Mouse (Mus musculus): ENCODE measurements around the gene Mylk3.

Mylk3 gene

GRCm38 (mm10) chr8:85381926-85382325 lies 4.2 kb downstream of the Mylk3 start:
- no peak for DNase-seq (ENCODE audit: low spot score in 2 of 2)

- DNase-seq (ENCODE audit: low spot score in 2 of 2) = no peak
These were observed 5.3 kb downstream of the Mylk3 start for GRCm38 (mm10) chr8:85380824-85381209.

- DNase-seq (ENCODE audit: low spot score in 2 of 2) = no peak
These were observed 5.9 kb downstream of the Mylk3 start for GRCm38 (mm10) chr8:85380123-85380823.

- no peak for DNase-seq (ENCODE audit: low spot score in 2 of 2)
These were observed 6.9 kb downstream of the Mylk3 start for GRCm38 (mm10) chr8:85379142-85379781.

GRCm38 (mm10) chr8:85376516-85376915 lies 9.6 kb downstream of the Mylk3 start:
- no peak for DNase-seq (ENCODE audit: low spot score in 2 of 2)

- DNase-seq (ENCODE audit: low spot score in 2 of 2) = no peak
These were observed 11.9 kb downstream of the Mylk3 start for GRCm38 (mm10) chr8:85374286-85374685.

- no peak for DNase-seq (ENCODE audit: low spot score in 2 of 2)
These were observed 12.6 kb downstream of the Mylk3 start for GRCm38 (mm10) chr8:85373435-85374039.

- DNase-seq (ENCODE audit: low spot score in 2 of 2) = no peak
These were observed 13.7 kb downstream of the Mylk3 start for GRCm38 (mm10) chr8:85372465-85372839.

GRCm38 (mm10) chr8:85371736-85372464 lies 14.2 kb downstream of the Mylk3 start:
- no peak for DNase-seq (ENCODE audit: low spot score in 2 of 2)

- no peak for DNase-seq (ENCODE audit: low spot score in 2 of 2)
These were observed 21.0 kb downstream of the Mylk3 start for GRCm38 (mm10) chr8:85365176-85365575.

- DNase-seq (ENCODE audit: low spot score in 2 of 2) = no peak
These were observed 21.5 kb downstream of the Mylk3 start for GRCm38 (mm10) chr8:85364628-85365027.

GRCm38 (mm10) chr8:85363406-85363805 lies 22.7 kb downstream of the Mylk3 start:
- no peak for DNase-seq (ENCODE audit: low spot score in 2 of 2)

GRCm38 (mm10) chr8:85362211-85362610 lies 23.9 kb downstream of the Mylk3 start:
- DNase-seq (ENCODE audit: low spot score in 2 of 2) = no peak

GRCm38 (mm10) chr8:85353287-85353686 lies 32.9 kb downstream of the Mylk3 start:
- DNase-seq (ENCODE audit: low spot score in 2 of 2) = no peak

- DNase-seq (ENCODE audit: low spot score in 2 of 2) = no peak
These were observed 46.1 kb downstream of the Mylk3 start for GRCm38 (mm10) chr8:85339871-85340573.

- DNase-seq (ENCODE audit: low spot score in 2 of 2) = no peak
These were observed 48.5 kb downstream of the Mylk3 start for GRCm38 (mm10) chr8:85337681-85338080.

GRCm38 (mm10) chr8:85336211-85336933 lies 49.8 kb downstream of the Mylk3 start:
- no peak for DNase-seq (ENCODE audit: low spot score in 2 of 2)

- no peak for DNase-seq (ENCODE audit: low spot score in 2 of 2)
These were observed 51.0 kb downstream of the Mylk3 start for GRCm38 (mm10) chr8:85335105-85335504.

- DNase-seq (ENCODE audit: low spot score in 2 of 2) = no peak
These were observed 56.6 kb downstream of the Mylk3 start for GRCm38 (mm10) chr8:85329506-85329905.

- DNase-seq (ENCODE audit: low spot score in 2 of 2) = no peak
These were observed 59.1 kb downstream of the Mylk3 start for GRCm38 (mm10) chr8:85327036-85327435.

GRCm38 (mm10) chr8:85323084-85323483 lies 63.1 kb downstream of the Mylk3 start:
- no peak for DNase-seq (ENCODE audit: low spot score in 2 of 2)
